Mouse (Mus musculus) hindbrain, embryonic 11.5 days (tissue): Measurements from ENCODE around the gene Tomm40l. TPM values are rescaled to one million over a fixed set of nuclear protein-coding genes. Genes with fewer than 3 reads are reported as not detected.

Experiments used
- ATAC-seq: fragments of 200-750 bp; cut with Nextera tagmentation; 2 replicates; pipeline ENCODE4 v1.8.0; 2017; ENCODE audit warnings: mild to moderate bottlenecking, moderate TSS enrichment, moderate library complexity; ENCODE audit not compliant: low FRiP score
- DNase-seq: peaks from one replicate; pipeline ENCODE4 v3.0.0-alpha.2; 2015; ENCODE audit warnings: low spot score
- H3K27ac ChIP-seq: fragments of 300-500 bp; sonication (generic); 2 replicates; pipeline ENCODE4 v1.5.1; 2014; ENCODE audit warnings: mild to moderate bottlenecking, low read depth, low read length
- H3K27me3 ChIP-seq: fragments of 300-500 bp; sonication (generic); 2 replicates; pipeline ENCODE4 v1.6.1; 2014; ENCODE audit warnings: mild to moderate bottlenecking, low read length, moderate library complexity, mixed read lengths; ENCODE audit not compliant: control insufficient read depth, insufficient read depth
- H3K36me3 ChIP-seq: fragments of 300-500 bp; sonication (generic); 2 replicates; pipeline ENCODE4 v1.6.1; 2014; ENCODE audit warnings: mild to moderate bottlenecking, low read length, moderate library complexity, mixed read lengths; ENCODE audit not compliant: control insufficient read depth, insufficient read depth
- H3K4me1 ChIP-seq: fragments of 300-500 bp; sonication (generic); replicated peaks from 2 replicates; pipeline ENCODE4 v1.6.1; 2014; ENCODE audit warnings: low read length, mixed read lengths; ENCODE audit not compliant: control insufficient read depth, insufficient read depth
- H3K4me2 ChIP-seq: fragments of 300-500 bp; sonication (generic); replicated peaks from 2 replicates; pipeline ENCODE4 v1.6.1; 2014; ENCODE audit warnings: mild to moderate bottlenecking, low read depth, low read length
- H3K4me3 ChIP-seq: fragments of 300-500 bp; sonication (generic); 2 replicates; pipeline ENCODE4 v1.5.1; 2014; ENCODE audit warnings: low read depth, low read length
- H3K9ac ChIP-seq: fragments of 300-500 bp; sonication (generic); 2 replicates; pipeline ENCODE4 v1.6.1; 2014; ENCODE audit warnings: low read depth, low read length
- H3K9me3 ChIP-seq: fragments of 300-500 bp; sonication (generic); 2 replicates; pipeline ENCODE4 v1.6.1; 2016; ENCODE audit warnings: low read length; ENCODE audit not compliant: control insufficient read depth
- WGBS: fragments of 180-500 bp; shearing (Covaris S2); extraction: QIAGEN DNeasy Blood & Tissue Kit; methylation state at CpG from one replicate; pipeline ENCODE4 v1.1.7; 2014; 5-methylcytosine and 5-hydroxymethylcytosine counted together
- polyA plus RNA-seq: library from polyadenylated mRNA; unstranded; fragments of >200 nt; fragmentation: Nextera tagmentation; extraction: Ambion mirVana; gene quantifications from 2 replicates; pipeline ENCODE4 v1.2.1, GENCODE M21; 2014

The Tomm40l gene
- polyA plus RNA-seq, 1 experiment from 2014 or later, result 23.5 TPM

GRCm38 (mm10) chr1:171209409-171209808 is 12.9 kb downstream of the Tomm40l start:
- H3K4me1 ChIP-seq, result no peaks in the 10 kb centered on the region
- no peak overlapping the region for H3K27ac ChIP-seq
- H3K9ac ChIP-seq, result no peak overlapping the region
- no peaks in the 10 kb centered on the region for H3K9me3 ChIP-seq
- 43% methylated on average over 4 of the region's 4 CpGs for WGBS
- H3K36me3 ChIP-seq, result no peaks in the 10 kb centered on the region
- ATAC-seq, result no peak
- no peak overlapping the region for H3K4me2 ChIP-seq
- DNase-seq, result no peak
- no peaks in the 10 kb centered on the region for H3K27me3 ChIP-seq
- no peak overlapping the region for H3K4me3 ChIP-seq

GRCm38 (mm10) chr1:171205704-171206493 is 16.4 kb downstream of the Tomm40l start:
- no peaks in the 10 kb centered on the region for H3K4me1 ChIP-seq
- no peaks in the 10 kb centered on the region for H3K9me3 ChIP-seq
- no peak; the same call in 1 of the 2 replicates for ATAC-seq
- DNase-seq, result no peak
- no peak overlapping the region for H3K4me3 ChIP-seq
- H3K36me3 ChIP-seq, result no peaks in the 10 kb centered on the region
- 67% methylated on average over 6 of the region's 6 CpGs for WGBS
- H3K4me2 ChIP-seq, result no peak overlapping the region
- no peak overlapping the region for H3K9ac ChIP-seq
- H3K27ac ChIP-seq, result no peak overlapping the region
- H3K27me3 ChIP-seq, result no peaks in the 10 kb centered on the region

- Histone ChIP-seq H3K27me3 (no peaks in the 10 kb centered on the region), H3K4me1 (no peaks in the 10 kb centered on the region), H3K36me3 (no peaks in the 10 kb centered on the region), H3K9me3 (no peaks in the 10 kb centered on the region), H3K9ac (no peak overlapping the region), H3K4me2 (no peak overlapping the region), H3K27ac (no peak overlapping the region), H3K4me3 (no peak overlapping the region)
- 69% methylated on average over 7 of the region's 7 CpGs for WGBS
- DNase-seq (no peak), ATAC-seq (no peak)
Measured at GRCm38 (mm10) chr1:171204249-171204644, 18.1 kb downstream of the Tomm40l start.

- no peak for ATAC-seq
- Histone ChIP-seq H3K4me1 (no peaks in the 10 kb centered on the region), H3K4me3 (no peak overlapping the region), H3K4me2 (no peak overlapping the region), H3K27ac (no peak overlapping the region), H3K27me3 (no peaks in the 10 kb centered on the region), H3K9ac (no peak overlapping the region), H3K9me3 (no peaks in the 10 kb centered on the region), H3K36me3 (no peaks in the 10 kb centered on the region)
- no peak for DNase-seq
- 67% methylated on average over 9 of the region's 11 CpGs for WGBS
Measured at GRCm38 (mm10) chr1:171203471-171204248, 18.7 kb downstream of the Tomm40l start.

- ATAC-seq (no peak), DNase-seq (no peak)
- Histone ChIP-seq H3K27me3 (peaks cover 11% of the 10 kb centered on the region; the same call in 1 of the 2 replicates), H3K36me3 (no peaks in the 10 kb centered on the region), H3K4me2 (no peak overlapping the region), H3K9ac (no peak overlapping the region), H3K4me1 (0 out of 2 replicates have a peak, but pooled peaks cover 1% of the 10 kb centered on the region), H3K4me3 (no peak overlapping the region), H3K9me3 (no peaks in the 10 kb centered on the region), H3K27ac (no peak overlapping the region)
- whole genome bisulfite sequencing, result 98% methylated on average over 1 of the region's 1 CpGs
Measured at GRCm38 (mm10) chr1:171200769-171201168, 21.5 kb downstream of the Tomm40l start.

- 58% methylated on average over 1 of the region's 1 CpGs for WGBS
- no peak for DNase-seq
- Histone ChIP-seq H3K4me1 (0 out of 2 replicates have a peak, but pooled peaks cover 3% of the 10 kb centered on the region), H3K27ac (no peak overlapping the region), H3K9ac (no peak overlapping the region), H3K4me3 (no peak overlapping the region), H3K36me3 (no peaks in the 10 kb centered on the region), H3K9me3 (no peaks in the 10 kb centered on the region), H3K4me2 (no peak overlapping the region), H3K27me3 (peaks cover 21% of the 10 kb centered on the region)
- no peak for ATAC-seq
Measured at GRCm38 (mm10) chr1:171199532-171199931, 22.8 kb downstream of the Tomm40l start.

GRCm38 (mm10) chr1:171195887-171196397 is 26.4 kb downstream of the Tomm40l start, which contains the start of gene Pcp4l1:
Gene Pcp4l1 (minus strand): TSS chr1:171196268.
- H3K4me2 ChIP-seq, result peak within 1 kb of the TSS; percentile 93
- DNase-seq (peak; percentile 60), ATAC-seq (peak; percentile 75)
- H3K4me3 ChIP-seq, result peak within 1 kb of the TSS; percentile 58
- H3K36me3 ChIP-seq, result no peaks in the 10 kb centered on the region
- H3K9ac ChIP-seq, result peak within 1 kb of the TSS; percentile 37
- peaks cover 38% of the 10 kb centered on the region for H3K27me3 ChIP-seq
- H3K4me1 ChIP-seq, result 0 out of 2 replicates have a peak, but pooled peaks cover 6% of the 10 kb centered on the region
- 1% methylated on average over 33 of the region's 33 CpGs for WGBS
- no peak within 1 kb of the TSS for H3K27ac ChIP-seq
- H3K9me3 ChIP-seq, result no peaks in the 10 kb centered on the region

GRCm38 (mm10) chr1:171195046-171195822 is 27.1 kb downstream of the Tomm40l start:
- ATAC-seq (0 out of 2 replicates have a peak, but pooled peaks have one; percentile 2), DNase-seq (peak; percentile 54)
- H3K27ac ChIP-seq, result no peak overlapping the region
- no peaks in the 10 kb centered on the region for H3K36me3 ChIP-seq
- 0 out of 2 replicates have a peak, but pooled peaks cover 6% of the 10 kb centered on the region for H3K4me1 ChIP-seq
- peaks cover 38% of the 10 kb centered on the region for H3K27me3 ChIP-seq
- 7% methylated on average over 20 of the region's 20 CpGs for WGBS
- H3K4me3 ChIP-seq, result peak overlapping the region; percentile 58
- H3K4me2 ChIP-seq, result peak overlapping the region; percentile 93
- H3K9me3 ChIP-seq, result no peaks in the 10 kb centered on the region
- H3K9ac ChIP-seq, result peak overlapping the region; percentile 37; the same call in 1 of the 2 replicates
